Mouse (Mus musculus): ENCODE data around the gene Rbm44. TPM values are rescaled to one million over a fixed set of nuclear protein-coding genes. Genes with fewer than 3 reads are reported as not detected.

Rbm44 gene
- polyA plus RNA-seq, 1 experiment from 2014 or later = 0.34 TPM

- Histone ChIP-seq H3K27ac (no peak overlapping the region), H3K9me3 (no peaks in the 10 kb centered on the region), H3K9ac (replicated peaks) (peak overlapping the region; percentile 47), H3K4me2 (replicated peaks) (peak overlapping the region; percentile 68), H3K27me3 (peaks cover 31% of the 10 kb centered on the region), H3K4me1 (replicated peaks) (peaks cover 21% of the 10 kb centered on the region), H3K36me3 (no peaks in the 10 kb centered on the region), H3K4me3 (replicated peaks) (peak overlapping the region; percentile 41)
- WGBS = 4% methylated on average over 14 of the region's 14 CpGs
- ATAC-seq = peak; percentile 65
These were observed 35.3 kb downstream of the Rbm44 start for GRCm38 (mm10) chr1:91180174-91180565.

- H3K4me1 ChIP-seq (replicated peaks) = peaks cover 21% of the 10 kb centered on the region
- 77% methylated on average over 6 of the region's 6 CpGs for WGBS
- H3K36me3 ChIP-seq = no peaks in the 10 kb centered on the region
- H3K27me3 ChIP-seq = peaks cover 31% of the 10 kb centered on the region
- H3K27ac ChIP-seq = no peak overlapping the region
- no peak overlapping the region for H3K9ac ChIP-seq (replicated peaks)
- H3K9me3 ChIP-seq = no peaks in the 10 kb centered on the region
- ATAC-seq = no peak
- H3K4me3 ChIP-seq (replicated peaks) = no peak overlapping the region
- no peak overlapping the region for H3K4me2 ChIP-seq (replicated peaks)
These were observed 35.8 kb downstream of the Rbm44 start for GRCm38 (mm10) chr1:91180723-91181122.

GRCm38 (mm10) chr1:91181261-91181660 lies 36.4 kb downstream of the Rbm44 start:
- Histone ChIP-seq H3K4me1 (replicated peaks) (peaks cover 21% of the 10 kb centered on the region), H3K27me3 (peaks cover 31% of the 10 kb centered on the region), H3K9ac (replicated peaks) (no peak overlapping the region), H3K4me3 (replicated peaks) (no peak overlapping the region), H3K36me3 (no peaks in the 10 kb centered on the region), H3K4me2 (replicated peaks) (no peak overlapping the region), H3K27ac (no peak overlapping the region), H3K9me3 (no peaks in the 10 kb centered on the region)
- 60% methylated on average over 5 of the region's 5 CpGs for WGBS
- ATAC-seq = no peak

DNA sequence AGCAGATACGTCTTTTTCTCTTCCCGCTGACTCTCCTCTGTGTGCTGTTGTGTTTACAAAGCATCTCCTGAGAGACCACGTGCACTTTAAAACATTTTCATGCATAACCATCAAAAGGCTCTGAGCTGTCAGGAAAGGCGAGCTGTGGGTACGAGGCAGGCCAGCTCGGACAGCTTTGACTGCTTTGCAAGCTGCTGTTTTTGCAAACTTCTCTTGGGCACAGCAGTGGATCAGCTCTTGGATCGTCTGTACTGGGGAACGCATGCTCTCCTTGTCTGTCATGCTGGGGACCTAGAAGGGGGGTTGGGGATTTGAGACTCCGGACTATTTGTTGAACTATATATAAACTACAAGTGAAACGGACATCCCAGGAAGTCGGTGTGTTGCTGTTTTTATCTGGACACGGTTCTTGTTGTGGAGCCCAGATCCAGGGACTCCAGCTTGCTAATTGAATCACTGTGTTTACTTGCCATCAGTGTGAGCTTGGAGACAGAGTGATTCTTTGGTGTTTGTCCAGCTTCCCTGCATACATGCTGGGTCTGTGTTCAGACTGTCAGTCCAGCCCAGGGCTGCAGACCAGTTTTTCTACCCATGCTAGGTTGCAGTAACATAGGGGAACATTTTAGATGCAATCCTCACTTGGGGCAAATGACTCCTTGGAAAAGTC lies 37.0 kb downstream of the Rbm44 start:
- peaks cover 31% of the 10 kb centered on the region for H3K27me3 ChIP-seq
- H3K4me3 ChIP-seq (replicated peaks) = no peak overlapping the region
- no peak overlapping the region for H3K4me2 ChIP-seq (replicated peaks)
- peaks cover 21% of the 10 kb centered on the region for H3K4me1 ChIP-seq (replicated peaks)
- H3K27ac ChIP-seq = no peak overlapping the region
- no peaks in the 10 kb centered on the region for H3K36me3 ChIP-seq
- no peaks in the 10 kb centered on the region for H3K9me3 ChIP-seq
- H3K9ac ChIP-seq (replicated peaks) = no peak overlapping the region
- ATAC-seq = no peak
- WGBS = 49% methylated on average over 12 of the region's 12 CpGs

GRCm38 (mm10) chr1:91183305-91183704 lies 38.4 kb downstream of the Rbm44 start:
- no peaks in the 10 kb centered on the region for H3K36me3 ChIP-seq
- WGBS = 84% methylated on average over 10 of the region's 10 CpGs

DNA sequence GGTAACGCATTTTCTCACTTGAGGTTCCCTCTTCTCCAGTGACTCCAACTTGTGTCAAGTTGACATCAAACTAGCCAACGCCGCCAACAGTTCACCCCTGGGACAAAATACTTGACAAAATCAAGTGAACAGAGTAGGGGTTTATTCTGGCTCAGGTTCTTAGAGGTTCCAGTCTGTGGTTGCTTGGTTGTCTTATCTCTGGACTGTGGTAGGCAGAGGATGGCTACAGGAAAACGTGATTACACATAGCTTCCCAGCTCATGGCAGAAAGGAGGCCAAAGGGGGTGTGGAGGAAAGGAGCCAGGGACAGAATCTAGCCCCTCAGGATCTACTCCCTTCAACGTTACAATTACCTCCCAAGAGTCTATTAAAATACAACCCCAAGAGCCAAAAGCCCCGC lies 41.8 kb downstream of the Rbm44 start:
- no peaks in the 10 kb centered on the region for H3K27me3 ChIP-seq
- H3K9me3 ChIP-seq = no peaks in the 10 kb centered on the region
- H3K4me1 ChIP-seq (replicated peaks) = peaks cover 1% of the 10 kb centered on the region; the same call in 1 of the 2 replicates
- no peak overlapping the region for H3K4me3 ChIP-seq (replicated peaks)
- WGBS = 89% methylated on average over 6 of the region's 6 CpGs
- H3K9ac ChIP-seq (replicated peaks) = no peak overlapping the region
- no peak for ATAC-seq
- no peak overlapping the region for H3K27ac ChIP-seq
- no peak overlapping the region for H3K4me2 ChIP-seq (replicated peaks)
- no peaks in the 10 kb centered on the region for H3K36me3 ChIP-seq

More at GRCm38 (mm10) chr1:91183305-91183704, 38.4 kb downstream of the Rbm44 start:
- no peak overlapping the region for H3K4me2 ChIP-seq (replicated peaks)
- no peak overlapping the region for H3K27ac ChIP-seq
- H3K9me3 ChIP-seq = no peaks in the 10 kb centered on the region
- peaks cover 21% of the 10 kb centered on the region for H3K4me1 ChIP-seq (replicated peaks)
- H3K9ac ChIP-seq (replicated peaks) = no peak overlapping the region
- H3K4me3 ChIP-seq (replicated peaks) = no peak overlapping the region
- H3K27me3 ChIP-seq = peaks cover 29% of the 10 kb centered on the region
- no peak for ATAC-seq

DNA sequence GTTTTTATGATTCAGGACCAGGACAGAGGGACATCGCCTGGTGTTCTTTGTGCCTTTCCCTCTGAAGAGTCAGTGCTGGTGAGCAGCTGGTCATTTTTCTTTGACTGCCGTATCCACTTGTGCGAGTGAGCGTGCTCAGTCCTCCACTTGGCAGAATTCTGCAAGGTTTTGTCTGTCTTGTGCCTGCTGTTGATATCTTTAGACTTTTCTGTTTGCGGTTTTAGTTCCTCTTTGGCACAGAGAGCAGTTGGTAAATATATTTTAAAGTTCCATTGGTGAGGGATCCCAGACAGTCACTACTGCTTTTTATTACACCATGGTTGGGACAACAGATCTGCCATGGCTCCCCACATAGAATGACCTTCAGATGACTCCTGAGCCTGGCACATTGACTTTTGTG lies 42.4 kb downstream of the Rbm44 start:
- H3K27me3 ChIP-seq = no peaks in the 10 kb centered on the region
- no peaks in the 10 kb centered on the region for H3K9me3 ChIP-seq
- WGBS = 93% methylated on average over 5 of the region's 5 CpGs
- H3K4me3 ChIP-seq (replicated peaks) = no peak overlapping the region
- no peak overlapping the region for H3K27ac ChIP-seq
- no peak overlapping the region for H3K4me2 ChIP-seq (replicated peaks)
- no peak for ATAC-seq
- H3K9ac ChIP-seq (replicated peaks) = no peak overlapping the region
- no peaks in the 10 kb centered on the region for H3K36me3 ChIP-seq
- no peaks in the 10 kb centered on the region for H3K4me1 ChIP-seq (replicated peaks)

DNA sequence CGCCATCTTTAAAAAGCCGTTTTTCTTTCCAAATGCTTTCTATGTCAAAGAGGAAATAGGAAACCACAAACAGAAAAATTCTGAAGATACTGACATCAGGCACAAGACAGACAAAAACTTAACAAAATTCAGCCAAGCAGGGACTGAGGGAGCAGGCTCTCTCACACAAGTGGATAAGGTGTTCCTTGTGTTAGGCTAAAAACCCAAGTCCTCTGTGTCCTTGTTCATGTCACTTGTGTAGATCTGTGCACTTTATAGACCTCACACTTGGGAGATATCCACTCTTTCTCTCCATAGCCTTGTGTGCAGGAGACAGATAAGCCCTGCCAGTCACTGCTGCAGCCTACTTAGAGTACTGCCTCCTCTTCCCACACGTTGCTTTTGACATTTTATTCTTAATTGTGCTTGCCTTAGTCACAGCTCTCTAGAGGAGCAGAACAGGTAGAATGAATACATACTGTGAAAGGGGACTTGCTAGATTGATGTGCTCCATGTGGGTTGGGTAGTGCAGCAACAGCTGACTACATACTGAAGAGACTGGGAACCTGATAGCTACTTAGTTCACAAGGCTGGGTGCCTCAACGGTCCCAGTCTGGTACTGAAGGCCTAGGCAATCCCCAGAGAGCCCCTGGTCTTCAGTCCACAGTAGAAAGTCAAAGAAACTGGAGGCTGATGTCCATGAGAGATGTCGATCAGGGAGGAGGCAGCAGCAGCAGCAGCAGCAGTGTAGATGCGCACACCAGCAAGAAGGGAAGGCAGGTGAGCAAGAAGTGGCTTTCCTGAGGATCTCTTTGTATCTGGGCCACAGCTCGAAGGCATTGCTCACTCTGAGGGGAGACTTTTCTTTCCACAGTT lies 43.1 kb downstream of the Rbm44 start:
- ATAC-seq = no peak
- H3K4me1 ChIP-seq (replicated peaks) = no peaks in the 10 kb centered on the region
- 85% methylated on average over 7 of the region's 7 CpGs for WGBS

DNA sequence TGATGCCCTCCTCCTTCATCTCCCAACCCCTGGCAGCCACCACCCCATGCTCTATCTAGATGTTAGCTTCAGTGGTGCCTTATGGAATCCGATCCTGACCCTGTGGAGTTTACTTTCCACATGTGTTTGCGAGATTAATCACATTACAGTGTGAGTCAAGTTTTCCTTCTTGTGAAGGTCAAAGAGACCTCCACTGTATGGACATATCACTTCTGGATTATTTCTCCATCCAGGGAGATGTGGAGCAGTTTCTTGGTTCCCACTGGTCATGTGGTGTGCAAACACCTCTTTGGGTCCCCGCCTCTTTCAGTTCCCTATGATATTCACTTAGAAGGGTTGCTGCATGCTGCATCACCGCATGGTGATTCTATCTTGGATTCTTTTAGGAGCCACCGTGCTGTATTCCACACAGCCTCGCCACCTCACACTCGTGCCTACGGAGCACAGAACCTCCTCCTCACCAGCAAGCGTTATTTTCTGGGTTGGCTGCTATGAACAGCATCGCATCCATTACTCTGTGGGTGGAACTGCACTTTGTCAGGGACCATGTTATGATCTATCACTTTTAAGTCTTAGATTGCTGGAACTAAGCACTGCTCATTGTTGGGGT lies 44.1 kb downstream of the Rbm44 start:
- Histone ChIP-seq H3K4me1 (replicated peaks) (no peaks in the 10 kb centered on the region), H3K4me3 (replicated peaks) (no peak overlapping the region), H3K4me2 (replicated peaks) (no peak overlapping the region), H3K27ac (no peak overlapping the region), H3K27me3 (no peaks in the 10 kb centered on the region), H3K36me3 (no peaks in the 10 kb centered on the region), H3K9ac (replicated peaks) (no peak overlapping the region), H3K9me3 (no peaks in the 10 kb centered on the region)
- ATAC-seq = no peak
- WGBS = 94% methylated on average over 10 of the region's 10 CpGs

More for the DNA sequence above, 43.1 kb downstream of the Rbm44 start:
- Histone ChIP-seq H3K9me3 (no peaks in the 10 kb centered on the region), H3K4me3 (replicated peaks) (no peak overlapping the region), H3K36me3 (no peaks in the 10 kb centered on the region), H3K4me2 (replicated peaks) (no peak overlapping the region), H3K27me3 (no peaks in the 10 kb centered on the region), H3K9ac (replicated peaks) (no peak overlapping the region), H3K27ac (no peak overlapping the region)

DNA sequence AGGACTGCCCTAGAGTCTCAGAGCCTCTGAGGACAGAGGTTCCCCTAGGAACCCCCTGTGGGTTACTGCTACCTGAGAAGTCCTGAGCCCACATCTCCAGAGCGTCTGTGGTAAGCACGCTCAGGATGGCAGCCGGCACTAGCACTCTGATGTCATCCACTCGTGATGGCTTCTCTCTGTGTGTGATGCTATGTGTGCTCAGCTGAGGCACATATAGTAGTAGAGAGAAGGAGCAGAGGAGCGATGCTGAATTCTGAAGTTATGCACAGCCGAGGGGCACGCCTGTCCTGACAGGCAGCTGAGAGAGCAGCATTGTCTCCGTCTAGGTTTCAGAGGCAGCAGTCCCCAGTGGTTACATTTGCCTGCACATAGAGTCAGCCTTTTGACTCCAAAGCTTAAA lies 47.3 kb downstream of the Rbm44 start:
- no peak overlapping the region for H3K4me2 ChIP-seq (replicated peaks)
- no peaks in the 10 kb centered on the region for H3K36me3 ChIP-seq
- 81% methylated on average over 8 of the region's 8 CpGs for WGBS
- no peaks in the 10 kb centered on the region for H3K9me3 ChIP-seq
- no peak for ATAC-seq
- no peaks in the 10 kb centered on the region for H3K27me3 ChIP-seq
- no peak overlapping the region for H3K27ac ChIP-seq
- H3K4me3 ChIP-seq (replicated peaks) = no peak overlapping the region
- H3K9ac ChIP-seq (replicated peaks) = no peak overlapping the region
- no peaks in the 10 kb centered on the region for H3K4me1 ChIP-seq (replicated peaks)

DNA sequence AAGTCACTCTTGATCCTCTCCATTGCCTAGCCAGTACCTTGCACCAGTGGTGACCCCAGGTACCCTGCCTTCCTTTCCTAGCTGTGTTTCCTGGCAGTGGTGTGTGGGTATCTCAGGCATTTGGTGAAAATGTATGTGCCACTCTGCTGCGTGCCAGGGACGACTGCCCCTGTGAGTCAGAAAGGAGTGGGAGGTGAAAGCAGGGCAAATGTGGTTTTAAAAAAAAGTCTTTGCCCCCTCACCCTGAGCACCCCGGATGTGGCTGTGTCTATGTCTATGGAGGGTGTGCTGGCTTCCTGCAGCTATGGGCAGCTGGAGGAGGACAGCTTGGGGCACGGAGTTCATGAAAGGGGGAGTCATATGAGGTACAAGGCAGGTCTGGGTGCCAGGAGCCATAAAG lies 48.4 kb downstream of the Rbm44 start:
- Histone ChIP-seq H3K4me3 (replicated peaks) (no peak overlapping the region), H3K9me3 (no peaks in the 10 kb centered on the region), H3K4me2 (replicated peaks) (no peak overlapping the region), H3K27me3 (no peaks in the 10 kb centered on the region), H3K9ac (replicated peaks) (no peak overlapping the region), H3K4me1 (replicated peaks) (no peaks in the 10 kb centered on the region), H3K27ac (no peak overlapping the region), H3K36me3 (no peaks in the 10 kb centered on the region)
- 89% methylated on average over 4 of the region's 4 CpGs for WGBS
- no peak for ATAC-seq

DNA sequence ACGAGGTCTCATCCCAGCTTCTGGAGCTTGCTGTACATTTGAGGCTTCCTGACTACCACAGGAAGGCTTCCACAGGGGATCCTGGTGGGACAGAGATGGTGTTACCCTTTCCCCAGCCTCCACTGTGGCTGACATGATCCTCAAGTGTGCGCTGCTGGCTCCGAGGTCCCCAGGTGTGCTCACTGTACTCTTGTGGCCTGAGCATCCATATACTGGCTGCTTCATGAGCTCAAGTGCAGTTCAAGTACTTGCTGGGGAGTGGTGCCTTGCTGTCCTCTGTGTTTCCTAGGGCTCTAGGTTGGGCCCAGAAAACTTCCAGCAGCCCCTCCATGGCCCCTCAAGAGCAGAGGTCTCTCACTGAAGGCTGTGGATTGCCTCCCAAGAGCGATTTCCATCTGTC lies 48.8 kb downstream of the Rbm44 start:
- Histone ChIP-seq H3K4me3 (replicated peaks) (no peak overlapping the region), H3K4me2 (replicated peaks) (no peak overlapping the region), H3K9ac (replicated peaks) (no peak overlapping the region), H3K27ac (no peak overlapping the region), H3K4me1 (replicated peaks) (no peaks in the 10 kb centered on the region), H3K36me3 (no peaks in the 10 kb centered on the region), H3K9me3 (no peaks in the 10 kb centered on the region), H3K27me3 (no peaks in the 10 kb centered on the region)
- 86% methylated on average over 4 of the region's 4 CpGs for WGBS
- ATAC-seq = no peak
